Mouse (Mus musculus): ENCODE results near the gene Man2b2.

Gene Man2b2

DNA sequence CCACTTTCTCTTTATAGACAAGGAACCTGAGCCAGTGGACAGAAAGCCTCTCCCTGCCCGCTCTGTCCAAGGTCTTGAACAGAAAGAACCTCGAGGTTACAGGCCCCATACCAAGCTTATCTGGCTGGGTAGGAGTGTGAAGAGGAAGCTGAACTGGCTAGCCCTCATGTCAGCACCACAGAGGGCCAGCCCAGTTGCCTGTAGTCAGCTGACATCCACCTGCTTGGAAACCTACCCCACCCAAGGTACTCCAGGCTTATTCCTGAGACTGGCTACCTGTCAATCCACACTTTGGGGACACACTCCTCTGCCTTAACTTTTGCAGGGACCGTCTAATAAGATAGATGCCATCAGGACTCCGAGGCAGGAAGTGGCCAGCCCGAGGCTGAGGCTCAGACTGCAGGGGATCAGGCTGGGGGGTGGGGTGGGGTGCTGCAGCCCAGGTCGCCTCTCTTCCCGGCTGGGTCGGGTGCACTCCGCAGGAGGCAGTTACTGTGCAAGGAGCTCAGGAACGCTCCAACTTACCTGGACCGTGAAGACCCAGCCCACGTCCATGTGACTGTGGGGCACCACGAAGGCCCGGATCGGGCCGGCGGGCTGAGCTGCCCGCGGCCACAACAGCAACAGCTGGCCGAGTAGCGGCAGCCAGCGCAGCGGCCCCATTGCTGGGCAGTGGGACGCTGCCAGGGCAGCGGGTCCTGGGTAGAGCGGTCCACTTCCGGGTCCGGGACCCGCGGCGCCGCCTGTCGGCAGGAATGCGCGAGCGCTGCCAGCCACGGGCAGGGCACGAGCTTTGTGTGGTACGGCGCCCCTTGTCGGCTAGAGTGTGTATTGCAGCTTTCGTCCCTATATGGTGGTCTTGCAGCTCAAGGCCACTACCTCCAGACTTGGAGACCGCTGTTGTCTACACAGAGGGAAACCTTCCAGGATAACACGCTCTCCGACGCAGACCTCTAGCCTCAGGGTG, at the start of gene Man2b2:
Gene Man2b2, minus strand, starts transcription at position 741 of the 967 bp plus-strand sequence.
- DNase-seq (ENCODE audit: low spot score): peak; percentile 84

GRCm38 (mm10) chr5:36878801-36879200, 48.3 kb upstream of the Man2b2 start:
- no peak for DNase-seq (ENCODE audit: low spot score)

- no peak for DNase-seq (ENCODE audit: low spot score)
Observed at GRCm38 (mm10) chr5:36877641-36878040, 47.2 kb upstream of the Man2b2 start.

DNA sequence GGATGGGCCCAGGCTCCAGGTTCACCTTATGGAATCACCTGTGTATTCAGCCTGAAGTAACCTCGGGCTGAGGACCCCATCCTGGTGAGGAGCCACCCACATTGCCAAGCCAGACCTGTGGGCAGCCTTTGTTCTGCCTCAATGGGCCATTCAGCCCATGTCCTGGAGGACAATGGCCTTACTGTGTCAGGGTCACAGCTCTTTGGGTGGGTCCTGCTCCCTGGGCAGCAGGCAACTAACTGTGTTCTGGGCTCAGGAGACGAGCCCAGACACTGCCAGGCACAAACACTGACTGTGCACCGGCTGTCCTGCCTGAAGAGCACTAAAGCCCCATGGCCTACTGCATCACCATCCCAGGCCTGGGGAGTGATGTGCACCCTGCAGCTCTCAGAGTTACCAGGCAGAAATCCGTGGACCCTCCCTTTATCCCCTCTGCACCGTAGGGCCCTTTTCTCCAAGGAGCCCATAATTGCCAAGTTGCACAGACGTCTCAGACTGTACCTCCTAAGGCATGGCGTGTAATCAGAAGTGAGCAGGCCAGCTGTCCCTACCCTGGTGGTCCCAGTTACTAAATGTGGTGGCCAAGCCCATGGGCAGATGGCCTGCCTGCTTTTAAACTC, 46.4 kb upstream of the Man2b2 start:
- DNase-seq (ENCODE audit: low spot score): no peak

- no peak for DNase-seq (ENCODE audit: low spot score)
Observed at GRCm38 (mm10) chr5:36875956-36876355, 45.5 kb upstream of the Man2b2 start.

- no peak for DNase-seq (ENCODE audit: low spot score)
Observed at GRCm38 (mm10) chr5:36870916-36871315, 40.5 kb upstream of the Man2b2 start.

- DNase-seq (ENCODE audit: low spot score): no peak
Observed at GRCm38 (mm10) chr5:36869578-36870236, 39.3 kb upstream of the Man2b2 start.

GRCm38 (mm10) chr5:36869186-36869577, 38.7 kb upstream of the Man2b2 start:
- no peak for DNase-seq (ENCODE audit: low spot score)

- no peak for DNase-seq (ENCODE audit: low spot score)
Observed at GRCm38 (mm10) chr5:36868266-36869090, 38.0 kb upstream of the Man2b2 start, which contains the start of gene Ppp2r2c. Gene Ppp2r2c (plus strand): TSS chr5:36868513.

DNA sequence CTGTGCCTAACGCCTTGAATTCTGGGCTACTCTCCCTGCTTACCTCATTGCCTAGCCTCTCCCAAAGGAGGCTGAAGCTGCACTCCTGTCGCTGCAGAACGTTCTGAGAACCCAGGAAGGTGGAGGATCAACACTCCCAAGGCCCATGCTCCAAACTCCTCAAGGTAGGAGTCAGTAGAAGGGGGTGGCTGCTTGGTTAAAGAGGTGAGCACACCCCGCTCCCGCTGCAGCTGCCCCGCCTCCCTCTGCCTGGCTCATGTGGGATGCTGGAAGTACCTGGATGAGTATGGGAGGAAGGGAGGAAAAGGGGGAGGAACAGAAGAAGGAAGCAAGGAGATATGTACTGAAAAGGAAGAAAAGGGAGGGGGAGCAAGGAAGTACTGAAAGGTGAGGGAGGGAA, 37.1 kb upstream of the Man2b2 start:
- no peak for DNase-seq (ENCODE audit: low spot score)

GRCm38 (mm10) chr5:36866701-36867250, 36.3 kb upstream of the Man2b2 start:
- DNase-seq (ENCODE audit: low spot score): no peak

DNA sequence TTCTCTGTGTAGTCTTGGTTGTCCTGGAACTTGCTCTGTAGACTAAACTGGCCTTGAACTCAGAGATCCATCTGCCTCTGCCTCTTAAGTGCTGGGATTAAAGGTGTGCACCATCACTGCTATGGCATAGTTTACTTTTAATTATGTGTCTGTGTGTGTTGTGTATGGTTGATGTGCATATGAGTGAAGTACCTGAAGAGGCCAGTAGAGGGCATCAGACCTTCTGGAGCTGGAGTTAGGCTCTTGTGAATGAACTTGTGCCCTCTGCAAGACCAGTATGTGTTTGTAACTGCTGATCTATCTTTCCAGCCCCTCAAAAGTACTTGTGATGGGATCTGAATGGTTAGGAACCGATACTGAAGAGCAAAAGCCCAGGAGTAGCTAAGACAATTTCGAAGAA, 30.6 kb upstream of the Man2b2 start:
- no peak for DNase-seq (ENCODE audit: low spot score)

- DNase-seq (ENCODE audit: low spot score): no peak
Observed at GRCm38 (mm10) chr5:36857546-36857945, 27.1 kb upstream of the Man2b2 start.

DNA sequence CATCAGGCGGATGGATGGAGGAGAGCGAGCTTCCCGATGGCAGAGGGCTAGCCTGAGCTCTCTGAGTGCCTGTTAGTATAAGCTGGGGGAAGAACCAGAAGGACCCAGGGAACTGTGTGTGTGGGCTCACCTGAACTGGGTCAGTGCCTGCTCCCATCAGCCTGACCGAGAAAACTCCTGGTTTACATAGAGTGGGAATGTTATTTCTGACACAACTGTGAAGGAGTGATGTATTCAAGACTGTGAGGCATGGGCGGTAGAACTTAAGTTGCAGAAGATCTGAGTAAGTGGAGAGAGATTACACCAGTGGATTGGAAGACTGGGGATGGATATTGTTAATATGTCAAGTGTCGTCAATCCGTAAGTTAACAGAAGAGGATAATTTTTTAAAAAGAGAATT, 26.1 kb upstream of the Man2b2 start:
- DNase-seq (ENCODE audit: low spot score): no peak

GRCm38 (mm10) chr5:36855180-36855579, 24.7 kb upstream of the Man2b2 start:
- DNase-seq (ENCODE audit: low spot score): no peak

GRCm38 (mm10) chr5:36851572-36851971, 21.1 kb upstream of the Man2b2 start:
- DNase-seq (ENCODE audit: low spot score): no peak

DNA sequence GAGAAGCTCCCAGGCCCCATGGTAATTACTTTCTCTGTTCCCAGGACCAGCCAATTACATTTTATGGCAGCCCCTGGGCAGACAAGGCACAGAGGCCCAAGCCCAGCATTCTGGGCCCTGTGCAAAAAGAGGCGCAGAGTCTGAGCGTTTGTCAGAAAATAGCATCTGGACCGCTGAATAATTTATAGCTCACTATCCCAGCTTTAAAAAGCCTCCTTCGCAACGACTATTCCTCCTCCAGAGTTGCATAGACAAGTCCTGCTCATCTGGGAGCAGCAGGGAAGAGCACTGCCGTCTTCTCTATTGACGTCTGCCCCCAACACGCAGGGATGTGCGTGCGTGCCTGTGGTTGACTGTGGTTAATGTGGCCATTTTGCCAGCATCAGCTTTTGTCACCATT, 14.0 kb upstream of the Man2b2 start:
- no peak for DNase-seq (ENCODE audit: low spot score)

- DNase-seq (ENCODE audit: low spot score): no peak
Observed at GRCm38 (mm10) chr5:36841701-36842100, 11.2 kb upstream of the Man2b2 start.

DNA sequence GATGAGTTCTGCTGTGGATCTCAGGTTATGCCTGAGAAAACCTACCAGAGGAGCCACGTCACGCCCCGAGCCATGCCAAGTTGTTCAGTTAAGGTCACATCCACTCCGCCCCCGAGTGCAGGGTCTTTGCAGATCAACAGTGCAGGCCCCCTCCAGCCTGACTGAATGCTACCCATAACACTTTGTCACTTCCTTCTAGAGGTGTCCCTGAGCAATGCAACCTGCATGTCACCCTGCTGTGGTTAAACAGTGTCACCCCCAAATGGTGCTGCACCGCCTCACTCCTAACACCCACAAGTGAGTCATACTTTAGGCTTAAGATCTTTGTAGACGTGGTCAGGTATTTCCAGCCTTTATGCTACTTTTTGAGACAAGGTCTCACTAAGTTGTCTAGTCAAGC, 9.6 kb upstream of the Man2b2 start:
- no peak for DNase-seq (ENCODE audit: low spot score)

- DNase-seq (ENCODE audit: low spot score): no peak
Observed at GRCm38 (mm10) chr5:36839602-36840001, 9.1 kb upstream of the Man2b2 start.

DNA sequence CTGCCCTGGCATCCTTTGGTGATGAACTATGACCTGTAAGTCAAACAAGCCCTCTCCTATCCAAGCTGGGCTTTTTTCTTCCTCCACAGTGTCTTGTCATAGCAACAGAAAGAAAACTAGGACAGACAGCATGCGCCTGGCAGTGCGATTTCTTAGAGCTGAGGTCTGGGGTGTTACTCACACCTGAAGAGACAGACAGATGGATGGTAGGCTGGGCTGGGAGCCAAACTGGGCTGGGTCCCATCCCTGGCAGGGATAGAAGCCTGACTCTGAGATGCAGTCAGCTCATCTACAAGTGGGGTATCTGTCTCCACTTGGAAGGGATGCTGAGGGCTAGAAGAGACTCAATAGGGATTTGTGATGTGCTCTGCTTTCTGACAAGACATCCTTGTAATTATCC, 8.6 kb upstream of the Man2b2 start:
- DNase-seq (ENCODE audit: low spot score): no peak

DNA sequence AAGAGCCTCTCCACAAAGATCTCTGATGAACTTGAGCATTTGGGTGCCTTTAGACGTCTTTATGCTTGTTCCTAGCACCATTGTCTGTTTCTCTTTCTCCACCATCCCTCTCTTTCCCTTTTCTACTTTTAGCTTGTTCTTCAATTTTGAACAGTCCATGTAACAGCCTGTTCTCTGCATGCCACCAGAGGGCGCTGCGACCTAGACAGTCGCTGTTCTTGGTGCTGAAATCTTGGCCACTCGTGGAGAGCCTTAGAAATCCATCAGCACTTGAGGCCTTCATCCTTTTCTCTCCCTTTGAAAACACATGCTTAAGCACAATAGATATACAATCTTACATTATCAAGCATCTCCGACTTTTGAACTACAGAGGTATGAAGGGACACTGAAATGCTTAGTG, 5.5 kb upstream of the Man2b2 start:
- peak; percentile 74 for DNase-seq (ENCODE audit: low spot score)
